Mouse (Mus musculus) B cell, adult 2 months (primary cell): ENCODE results near the gene Ap4e1.

Experiments
- DNase-seq, 2 experiments: peaks; one replicate each; pipeline ENCODE4 v3.0.0; 2022

Gene Ap4e1

GRCm38 (mm10) chr2:127008469-127008998, at the start of gene Ap4e1:
TSS of gene Ap4e1 (plus strand) at chr2:127008717.
- DNase-seq, result peak; percentile 98

- no peak for DNase-seq
These were observed 46.8 kb upstream of the Ap4e1 start for GRCm38 (mm10) chr2:126961696-126962095.

DNA sequence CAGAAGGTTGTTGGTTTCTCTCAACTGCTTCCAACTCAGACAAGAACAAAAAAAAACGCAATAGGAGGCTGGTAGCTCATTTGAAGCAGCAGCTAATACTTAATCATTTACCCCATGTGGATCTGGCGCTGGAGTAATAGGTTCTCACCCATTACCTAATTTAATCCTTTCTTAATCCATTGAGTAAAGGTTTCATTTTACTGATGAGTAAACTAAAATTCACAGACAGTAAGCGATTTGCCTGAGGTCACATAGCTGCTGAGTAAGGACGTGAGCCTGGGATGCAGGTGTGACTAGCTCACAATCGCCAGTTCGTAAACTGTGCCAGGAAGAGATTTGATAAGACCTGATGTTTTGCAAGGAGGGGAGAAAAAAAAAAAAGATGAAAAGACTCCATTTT, 31.1 kb upstream of the Ap4e1 start:
- DNase-seq, result no peak

GRCm38 (mm10) chr2:126983221-126983620, 25.3 kb upstream of the Ap4e1 start:
- DNase-seq, result no peak

GRCm38 (mm10) chr2:126989919-126990318, 18.6 kb upstream of the Ap4e1 start:
- no peak for DNase-seq

- no peak for DNase-seq
These were observed 15.8 kb upstream of the Ap4e1 start for GRCm38 (mm10) chr2:126992742-126993141.

DNA sequence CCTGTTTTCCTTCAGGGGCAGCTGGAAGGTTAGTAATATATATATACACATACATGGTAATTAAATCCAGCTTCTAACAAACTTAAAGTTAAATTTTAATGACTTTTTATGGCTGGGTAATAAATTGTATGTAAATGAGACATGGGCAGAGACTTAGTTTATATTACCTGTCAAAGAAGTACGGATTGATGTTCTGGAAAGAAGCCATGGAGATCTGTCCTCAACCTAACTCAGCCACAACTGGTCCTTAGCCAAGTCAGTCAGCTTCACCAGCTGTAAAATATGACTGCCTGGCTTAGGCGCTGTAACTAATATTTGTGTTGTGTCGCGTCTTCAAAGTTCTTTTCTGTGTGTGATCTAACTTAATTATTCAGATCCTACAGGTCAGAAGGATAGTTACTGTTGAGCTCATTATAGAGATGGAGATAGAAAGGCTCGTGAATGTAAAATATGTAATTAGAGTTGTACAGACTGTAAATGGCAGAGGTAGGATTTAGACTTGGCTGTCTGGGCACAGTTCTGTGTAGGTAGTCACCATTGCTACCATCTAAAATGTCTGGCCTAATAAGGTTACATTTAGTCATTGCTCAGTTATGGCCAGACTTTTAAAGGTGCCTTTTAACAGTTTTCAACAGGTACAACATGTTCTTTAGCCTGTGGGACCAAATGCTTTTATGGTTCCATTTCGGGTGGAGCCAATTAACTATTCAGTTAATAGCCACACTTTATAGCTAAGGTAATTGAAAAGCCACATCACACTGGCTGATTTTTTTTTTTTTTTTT, 13.9 kb upstream of the Ap4e1 start:
- DNase-seq, result no peak

DNA sequence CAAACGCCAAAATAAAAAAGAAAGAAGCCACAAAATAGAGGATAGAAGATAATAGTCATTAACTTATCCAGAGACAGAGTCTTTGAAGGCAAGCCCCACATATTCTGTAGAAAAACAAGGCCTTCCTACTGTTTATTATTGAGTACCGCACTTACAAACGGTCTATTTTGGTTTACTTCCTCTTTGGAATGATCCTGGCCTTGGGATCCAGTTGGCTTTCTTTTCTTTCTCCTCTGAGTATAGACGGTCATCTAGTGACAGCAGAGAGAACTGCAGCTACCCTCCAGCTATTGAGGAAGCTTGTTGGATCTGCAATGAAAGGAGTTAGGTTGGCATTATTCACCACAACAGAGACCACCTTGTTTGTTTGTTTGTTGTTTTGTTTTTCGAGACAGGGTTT, 11.8 kb upstream of the Ap4e1 start:
- no peak for DNase-seq

DNA sequence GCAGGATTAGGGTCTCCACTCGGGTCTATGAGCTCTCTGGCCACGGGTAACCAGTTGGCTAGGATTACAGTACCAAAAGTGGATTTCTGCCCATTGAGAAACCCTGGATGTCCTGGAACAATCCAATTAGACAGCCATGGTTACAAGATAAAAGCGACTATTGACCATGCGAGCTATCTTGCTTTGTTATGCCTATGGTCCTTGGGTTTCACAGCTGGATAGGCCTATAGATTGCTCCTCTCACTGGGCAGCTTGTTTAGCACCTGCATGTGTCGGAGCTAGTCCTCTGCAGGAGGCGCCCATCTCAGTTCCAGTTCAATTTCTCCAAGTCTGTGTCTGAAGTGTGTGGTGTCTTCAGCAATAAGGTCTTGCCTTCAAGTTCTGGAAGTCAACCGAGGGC, 10.3 kb upstream of the Ap4e1 start:
- no peak for DNase-seq

DNA sequence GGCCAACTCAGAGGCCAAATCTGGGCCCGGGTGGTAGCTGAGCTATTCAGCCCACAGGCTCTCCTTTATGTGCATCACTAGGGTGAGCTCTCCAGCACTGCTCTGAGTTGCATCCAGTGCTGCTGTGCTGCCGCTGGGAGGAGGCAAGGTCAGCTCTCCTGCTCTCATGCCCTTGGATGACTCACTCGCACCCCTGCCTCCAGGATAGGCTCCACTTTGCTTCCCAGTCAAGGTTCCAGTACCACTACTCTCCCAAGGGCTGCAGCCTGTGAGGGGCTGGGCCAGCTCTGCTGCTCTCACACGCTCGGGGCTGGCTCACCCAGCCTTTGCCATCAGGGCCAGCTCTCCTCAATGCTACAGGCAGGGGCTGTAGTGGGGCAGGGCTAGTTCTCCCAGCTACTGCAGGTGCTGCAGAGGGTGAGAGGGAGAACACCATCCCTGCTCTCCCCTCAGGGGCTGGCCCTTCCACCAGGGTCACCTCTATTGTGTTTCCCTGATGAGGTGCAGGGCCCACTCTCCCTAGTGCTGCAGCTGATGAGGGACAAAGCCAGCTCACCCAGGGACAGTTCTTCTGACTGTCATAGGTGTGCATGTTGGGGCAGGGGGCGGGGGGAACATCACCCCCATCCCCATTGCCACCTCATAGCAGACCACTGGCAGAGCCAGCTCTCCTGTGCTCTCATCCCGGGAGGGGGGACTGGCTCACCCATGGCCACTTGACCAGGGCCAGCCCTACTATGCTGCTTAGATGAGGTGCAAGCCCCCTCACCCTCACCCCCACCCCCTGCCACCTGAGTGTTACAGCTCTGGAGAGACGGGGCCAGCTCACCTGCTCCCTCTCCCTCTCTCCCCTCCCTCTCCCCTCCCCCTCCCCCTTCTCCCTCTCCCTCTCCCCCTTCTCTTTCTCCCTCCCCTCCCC, 7.9 kb upstream of the Ap4e1 start:
- DNase-seq, result no peak

GRCm38 (mm10) chr2:127004046-127004445, 4.5 kb upstream of the Ap4e1 start:
- DNase-seq, result no peak

GRCm38 (mm10) chr2:127006634-127007370, 1.7 kb upstream of the Ap4e1 start:
- peak; percentile 74 to 75 for DNase-seq

- DNase-seq, result no peak
These were observed 1.0 kb upstream of the Ap4e1 start for GRCm38 (mm10) chr2:127007509-127007908.

DNA sequence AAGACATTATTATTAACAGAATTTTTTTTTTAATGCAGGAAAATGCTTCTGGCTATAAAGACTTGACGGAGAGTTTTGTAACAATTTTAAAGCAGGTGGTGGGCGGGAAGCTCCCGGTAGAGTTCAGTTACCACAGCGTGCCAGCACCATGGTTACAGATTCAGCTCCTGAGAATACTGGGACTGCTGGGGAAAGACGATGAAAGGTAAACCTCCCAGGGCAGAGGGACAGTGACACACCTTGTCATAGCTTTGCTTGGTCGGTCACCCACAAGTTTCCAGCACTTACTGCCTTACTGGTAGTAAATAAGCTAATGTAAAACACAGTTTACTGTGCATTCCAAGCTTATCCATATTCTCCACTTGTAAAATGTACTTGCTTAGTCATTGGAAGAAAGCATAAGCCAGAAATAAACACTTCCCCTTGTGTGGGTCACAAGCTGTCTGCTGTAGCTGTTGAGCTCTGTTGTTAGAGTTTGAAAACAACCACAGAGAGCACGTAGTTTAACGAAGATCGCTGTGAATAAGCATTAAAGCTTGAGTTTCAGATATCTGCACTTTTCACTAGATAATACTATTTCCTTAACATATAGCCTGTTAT, 26.6 kb downstream of the Ap4e1 start:
- no peak for DNase-seq

DNA sequence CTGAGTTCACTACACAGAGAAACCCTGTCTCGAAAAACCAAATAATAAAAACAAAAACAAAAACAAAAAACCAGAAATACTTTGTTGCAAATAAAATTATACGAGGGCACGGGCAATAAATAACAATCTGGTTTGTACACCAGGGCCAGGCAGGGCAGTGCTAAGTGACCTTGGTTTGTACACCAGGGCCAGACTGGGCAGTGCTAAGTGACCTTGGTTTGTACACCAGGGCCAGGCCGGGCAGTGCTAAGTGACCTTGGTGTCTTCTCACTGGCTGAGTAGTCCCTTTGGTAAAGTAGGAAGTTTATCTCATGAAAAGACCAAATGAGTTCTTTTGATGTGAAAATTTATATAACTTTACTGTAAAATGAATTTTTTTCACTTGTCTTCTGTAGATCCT, 28.8 kb downstream of the Ap4e1 start:
- no peak for DNase-seq

- no peak for DNase-seq
These were observed 53.0 kb downstream of the Ap4e1 start for GRCm38 (mm10) chr2:127061471-127061870.

DNA sequence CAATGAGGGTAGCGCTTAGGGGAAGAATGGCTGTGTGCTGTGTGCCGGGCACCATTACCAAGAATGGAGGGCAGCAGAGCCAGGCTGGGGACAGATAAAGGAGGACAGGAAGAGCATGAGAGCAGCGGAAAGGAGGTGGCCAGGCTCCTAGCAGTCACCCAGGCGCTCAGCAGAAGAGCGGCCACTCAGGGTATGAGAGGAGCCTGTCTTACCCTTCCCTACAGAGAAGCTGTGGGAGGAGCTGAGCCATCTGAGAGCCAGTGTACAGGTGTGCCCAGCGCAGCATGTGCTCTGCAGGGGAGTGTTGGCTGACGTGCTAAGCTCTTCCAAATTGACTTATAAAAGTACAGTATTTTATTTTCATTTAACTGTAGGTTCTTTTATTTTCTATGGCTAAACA, 60.3 kb downstream of the Ap4e1 start:
- DNase-seq, result no peak

DNA sequence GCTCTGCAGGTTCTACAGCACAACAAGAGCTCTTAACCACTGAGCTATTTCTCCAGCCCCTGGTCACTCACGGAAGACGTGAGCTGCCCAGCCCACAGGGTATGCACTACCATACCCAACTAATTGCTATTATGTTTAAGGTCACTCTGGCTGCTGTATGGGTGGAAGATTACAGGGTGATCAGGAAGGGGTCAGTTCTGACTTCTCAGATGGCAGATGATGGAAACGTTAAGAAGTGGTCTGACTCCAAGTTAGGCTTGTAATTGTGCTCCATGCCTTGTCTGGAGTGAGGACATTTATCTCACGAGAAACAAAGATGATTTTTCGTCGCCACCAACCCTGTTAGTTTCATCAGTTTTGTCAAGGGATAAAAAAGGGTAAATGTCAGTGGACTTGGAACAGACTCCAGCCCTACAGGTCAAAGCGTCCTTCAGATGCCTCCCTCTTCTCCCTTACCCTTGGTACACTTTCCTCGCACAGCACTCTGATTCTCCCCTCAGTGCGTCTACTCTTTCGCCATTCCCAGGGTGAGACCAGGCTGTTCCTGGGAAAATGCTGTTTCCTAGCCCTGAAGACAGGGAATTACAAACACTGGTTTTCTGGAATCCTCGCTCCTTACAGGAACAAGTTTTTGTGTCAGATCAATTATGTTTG, 61.4 kb downstream of the Ap4e1 start:
- DNase-seq, result no peak

GRCm38 (mm10) chr2:127070435-127070841, 61.9 kb downstream of the Ap4e1 start, which contains the start of gene Blvra:
TSS of gene Blvra (plus strand) at chr2:127070665.
- peak; percentile 80 to 81 for DNase-seq

- DNase-seq, result no peak
These were observed 62.4 kb downstream of the Ap4e1 start for GRCm38 (mm10) chr2:127070879-127071278.

- DNase-seq, result no peak
These were observed 65.6 kb downstream of the Ap4e1 start for GRCm38 (mm10) chr2:127074116-127074515.

DNA sequence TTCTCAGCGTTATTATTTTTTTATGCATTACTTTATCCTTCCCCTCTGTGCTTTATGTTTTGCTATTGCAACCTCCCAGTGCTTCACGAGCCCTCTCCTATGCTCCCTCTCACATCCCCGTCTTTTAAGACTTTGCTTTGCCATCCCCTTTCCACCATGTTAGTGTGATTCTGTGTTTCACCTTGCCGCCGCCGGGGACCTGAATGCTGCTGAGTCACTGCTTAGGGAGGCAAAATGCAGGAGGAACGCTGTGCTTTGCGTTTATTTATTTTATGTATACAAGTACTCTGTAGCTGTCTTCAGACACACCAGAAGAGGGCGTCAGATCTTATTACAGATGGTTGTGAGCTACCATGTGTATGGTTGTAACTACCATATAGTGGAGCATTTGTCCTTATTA, 69.1 kb downstream of the Ap4e1 start:
- DNase-seq, result no peak
